Mouse (Mus musculus) myocyte (in vitro differentiated cells): ENCODE data around the gene Cyb5rl.

ENCODE experiments used
- E2F4 ChIP-seq: IDR thresholded peaks from one replicate; pipeline ENCODE4 v1.6.1; 2011; ENCODE audit warnings: mild to moderate bottlenecking, control low read depth, moderate library complexity; ENCODE audit not compliant: insufficient read depth
- MYOG ChIP-seq, 3 experiments: IDR thresholded peaks; one replicate each; pipeline ENCODE4 v1.6.1; 2011; ENCODE audit warnings: control low read depth in 2 of 3, low read depth in 2 of 3, mild to moderate bottlenecking in 2 of 3; ENCODE audit not compliant: insufficient read length in 2 of 3, control insufficient read depth in 1 of 3, insufficient read depth in 1 of 3
- POLR2A ChIP-seq: IDR thresholded peaks from one replicate; pipeline ENCODE4 v1.6.1; 2011; ENCODE audit warnings: low read depth, mild to moderate bottlenecking, control low read depth, moderate library complexity; ENCODE audit not compliant: insufficient read length

GRCm38 (mm10) chr4:107121165-107121943 is 54.6 kb downstream of the Cyb5rl start:
- TF ChIP-seq MYOG (IDR thresholded peaks at IDR 0.05; ENCODE audit: control insufficient read depth in 1 of 3, insufficient read depth in 1 of 3, insufficient read length in 2 of 3, low read depth in 2 of 3): no peak
- TF ChIP-seq E2F4: no peak
- no peak for TF ChIP-seq POLR2A
